Mouse (Mus musculus) inflammation-experienced regulatory T-cells, adult 16 weeks (primary cell): ENCODE measurements around the gene Tmem196. TPM values are rescaled to one million over a fixed set of nuclear protein-coding genes. Genes with fewer than 3 reads are reported as not detected.

ENCODE experiments used
- polyA plus RNA-seq: library from polyadenylated mRNA; unstranded; fragments of 100-300 nt; shearing (Covaris generic); gene quantifications from one replicate; pipeline ENCODE4 v1.2.1, GENCODE M21; 2017

The Tmem196 gene
- polyA plus RNA-seq, result not detected

DNA sequence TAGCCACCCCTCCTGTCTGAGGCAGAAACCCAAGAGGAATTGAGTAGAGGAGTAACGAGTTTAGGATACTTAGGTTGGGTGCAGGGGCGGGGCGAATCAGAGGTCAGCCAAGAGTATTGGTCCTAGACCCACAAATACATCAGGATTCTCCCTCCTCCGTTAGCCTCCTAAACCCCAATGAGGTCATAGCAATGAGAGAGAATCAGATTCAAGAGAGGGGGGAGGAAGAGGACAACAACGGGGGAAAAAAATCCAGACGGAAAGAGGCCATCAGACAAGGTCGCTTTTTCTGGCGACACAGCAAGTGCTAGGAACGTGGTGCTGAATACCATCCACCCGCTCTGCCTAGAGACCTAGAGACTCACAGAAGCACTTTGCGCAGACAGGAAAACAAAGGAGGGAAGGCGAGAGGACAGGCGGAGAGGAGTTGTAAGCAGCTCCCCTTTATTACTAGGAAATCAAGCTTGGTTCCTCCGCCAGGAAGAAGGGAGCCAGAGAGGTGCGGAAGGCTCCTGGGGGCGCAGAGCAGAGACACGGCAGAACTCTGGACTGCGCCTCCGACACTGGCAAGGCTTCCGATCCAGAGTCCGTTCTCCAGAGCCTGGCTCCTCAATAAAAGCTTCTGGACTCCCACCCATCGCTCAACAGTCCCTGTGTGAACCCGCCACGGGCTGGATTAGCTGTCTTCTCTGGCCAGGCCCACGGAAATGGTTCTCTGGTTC lies at the start of gene Tmem196:
Tmem196 (plus strand) TSS at position 234 of the 722 bp plus-strand sequence.

